Mouse (Mus musculus) lung, postnatal 4 days (tissue): ENCODE measurements at regions not wholly inside any gene's neighbourhood (a gene's known extent, or its start where the extent isn't known, plus 50 kb on each side); places are given as distances from the start of the nearest gene placed in this dataset.

ENCODE experiments used
- DNase-seq, 2 experiments: peaks; one replicate each; pipeline ENCODE4 v3.0.0; 2021

GRCm38 (mm10) chr8:35249747-35250375, 515.7 kb upstream of the Gm19410 start:
- no peak for DNase-seq

GRCm38 (mm10) chr8:35250641-35251040, 514.9 kb upstream of the Gm19410 start:
- DNase-seq: no peak

- DNase-seq: no peak
Measured at GRCm38 (mm10) chr8:35253946-35254345, 511.6 kb upstream of the Gm19410 start.

- no peak for DNase-seq
Measured at GRCm38 (mm10) chr8:35255327-35255726, 510.3 kb upstream of the Gm19410 start.

GRCm38 (mm10) chr8:35256958-35257357, 508.6 kb upstream of the Gm19410 start:
- no peak for DNase-seq

GRCm38 (mm10) chr8:35268221-35268620, 497.4 kb upstream of the Gm19410 start:
- no peak for DNase-seq

- DNase-seq: no peak
Measured at GRCm38 (mm10) chr8:35268986-35269385, 496.6 kb upstream of the Gm19410 start.

- DNase-seq: no peak
Measured at GRCm38 (mm10) chr8:35275972-35276371, 489.6 kb upstream of the Gm19410 start.

- no peak for DNase-seq
Measured at GRCm38 (mm10) chr8:35276460-35276859, 489.1 kb upstream of the Gm19410 start.

GRCm38 (mm10) chr8:35278946-35279345, 486.6 kb upstream of the Gm19410 start:
- DNase-seq: no peak

GRCm38 (mm10) chr8:35280741-35281140, 484.8 kb upstream of the Gm19410 start:
- DNase-seq: no peak

GRCm38 (mm10) chr8:35283366-35283765, 482.2 kb upstream of the Gm19410 start:
- DNase-seq: no peak

GRCm38 (mm10) chr8:35289018-35289417, 476.6 kb upstream of the Gm19410 start:
- DNase-seq: no peak

- no peak for DNase-seq
Measured at GRCm38 (mm10) chr8:35289967-35290366, 475.6 kb upstream of the Gm19410 start.

- DNase-seq: no peak
Measured at GRCm38 (mm10) chr8:35293437-35294126, 472.0 kb upstream of the Gm19410 start.

- DNase-seq: no peak
Measured at GRCm38 (mm10) chr8:35296936-35297335, 468.7 kb upstream of the Gm19410 start.

GRCm38 (mm10) chr8:35299088-35299487, 466.5 kb upstream of the Gm19410 start:
- DNase-seq: no peak

GRCm38 (mm10) chr8:35300359-35300758, 465.2 kb upstream of the Gm19410 start:
- no peak for DNase-seq

GRCm38 (mm10) chr8:35300881-35301521, 464.6 kb upstream of the Gm19410 start:
- no peak for DNase-seq

- no peak for DNase-seq
Measured at GRCm38 (mm10) chr8:35302856-35303255, 462.7 kb upstream of the Gm19410 start.

- DNase-seq: no peak
Measured at GRCm38 (mm10) chr8:35321270-35321865, 444.2 kb upstream of the Gm19410 start.

GRCm38 (mm10) chr8:35323180-35323975, 442.2 kb upstream of the Gm19410 start:
- DNase-seq: no peak
